Mouse (Mus musculus) CD4-positive, CD25-positive, alpha-beta regulatory T cell, adult 2 months (primary cell): ENCODE measurements around the gene Efcab7.
A peak's percentile ranks its signal among the peaks of the same experiment; 100 is the strongest.

ENCODE experiments used
- DNase-seq: peaks from one replicate; pipeline ENCODE4 v3.0.0-alpha.2; 2012; ENCODE audit warnings: low read depth, low spot score

The Efcab7 gene

DNA sequence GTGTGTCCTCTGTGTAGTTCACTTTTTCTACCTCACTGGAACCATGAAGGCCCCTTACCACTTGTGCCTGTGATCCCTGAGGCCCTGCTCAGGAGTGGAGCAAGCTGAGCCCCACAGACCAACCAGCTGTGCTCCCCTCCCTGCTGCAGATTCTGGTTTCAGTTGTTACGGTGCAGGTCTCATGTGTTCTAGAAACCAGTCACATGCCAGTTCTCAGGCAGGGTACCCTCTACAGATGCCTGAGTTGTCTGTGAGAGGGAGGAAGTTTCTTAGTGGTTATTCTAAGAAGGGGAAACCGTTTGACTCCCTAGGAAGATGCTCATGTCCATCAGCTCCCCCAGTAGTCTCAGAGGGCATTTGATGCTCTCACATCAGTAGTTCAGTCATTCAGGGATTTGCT, 115.6 kb downstream of the Efcab7 start:
- DNase-seq: no peak

DNA sequence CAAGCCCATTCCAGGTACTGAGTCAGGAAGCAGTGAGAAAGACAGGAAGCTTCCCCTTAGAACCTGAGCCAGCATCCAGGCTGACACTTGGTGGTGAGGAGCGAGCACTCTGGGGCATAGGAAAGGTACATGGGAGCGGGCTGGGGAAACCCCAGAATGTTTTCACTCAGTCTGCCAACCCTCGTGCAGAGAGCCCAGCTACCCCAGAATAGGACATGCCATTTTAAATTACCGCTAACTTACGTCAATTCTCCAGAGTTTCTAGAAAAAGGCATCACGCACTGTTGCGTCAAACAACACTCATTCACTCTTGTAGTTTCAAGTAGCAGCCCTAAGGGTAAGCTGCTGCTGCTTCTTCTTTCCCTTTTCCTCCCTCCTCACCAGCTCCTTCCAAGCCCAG, 116.0 kb downstream of the Efcab7 start:
- DNase-seq: no peak

DNA sequence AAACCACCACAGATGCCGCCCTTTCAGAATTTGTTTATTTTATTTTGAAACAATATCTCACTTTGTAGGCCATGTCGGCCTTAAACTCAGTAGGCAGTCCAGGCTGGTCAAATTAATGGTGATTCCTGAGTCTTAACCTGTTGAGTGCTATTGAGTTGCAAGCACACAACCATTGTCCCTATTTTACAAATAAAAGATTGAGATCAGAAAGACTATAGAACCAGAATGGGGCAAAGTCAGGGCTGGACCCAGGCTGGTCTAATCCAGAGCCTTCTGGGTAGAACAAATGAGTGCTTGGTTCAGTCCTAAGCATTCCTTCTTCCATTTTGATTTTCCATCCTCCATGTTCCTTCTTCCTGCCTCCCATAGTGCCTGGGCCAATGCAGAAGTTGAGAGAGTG, 117.5 kb downstream of the Efcab7 start:
- no peak for DNase-seq

DNA sequence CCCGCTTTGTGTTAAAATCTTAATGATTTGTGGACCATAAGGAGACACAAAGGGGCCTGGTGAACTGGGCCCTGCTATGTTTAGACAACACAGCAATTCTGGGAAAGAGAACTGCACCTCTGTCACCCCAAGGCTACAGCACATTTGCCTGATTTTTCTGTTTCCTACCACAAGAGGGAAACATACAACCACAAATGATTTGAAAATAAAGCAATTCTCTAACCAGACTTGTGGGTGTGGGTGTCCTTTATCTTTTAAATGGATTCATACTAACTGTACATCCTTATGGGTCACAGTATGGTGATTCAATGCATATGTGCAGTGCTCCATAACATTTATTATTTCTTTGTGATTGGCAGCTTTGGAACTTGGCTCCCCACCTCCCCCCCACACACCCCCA, 118.2 kb downstream of the Efcab7 start:
- peak; percentile 52 for DNase-seq

DNA sequence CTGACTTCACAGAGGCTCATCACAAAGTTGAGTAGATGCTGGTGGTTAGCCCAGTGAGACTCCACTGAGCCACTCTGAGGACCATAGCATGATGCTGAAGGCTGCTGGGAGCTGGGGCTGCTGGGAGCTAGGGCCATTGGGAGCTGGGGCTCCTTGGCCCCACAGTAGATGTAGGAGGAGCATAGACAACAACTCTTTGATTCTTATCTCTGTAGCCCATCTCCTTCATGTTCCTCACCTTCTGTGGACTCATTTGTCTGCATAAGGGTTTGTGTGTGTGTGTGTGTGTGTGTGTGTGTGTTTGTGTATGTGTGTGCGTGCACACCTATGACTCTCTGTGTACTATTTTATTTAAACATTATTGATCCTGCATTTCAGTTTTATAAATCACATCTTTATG, 118.9 kb downstream of the Efcab7 start:
- DNase-seq: peak; percentile 9

DNA sequence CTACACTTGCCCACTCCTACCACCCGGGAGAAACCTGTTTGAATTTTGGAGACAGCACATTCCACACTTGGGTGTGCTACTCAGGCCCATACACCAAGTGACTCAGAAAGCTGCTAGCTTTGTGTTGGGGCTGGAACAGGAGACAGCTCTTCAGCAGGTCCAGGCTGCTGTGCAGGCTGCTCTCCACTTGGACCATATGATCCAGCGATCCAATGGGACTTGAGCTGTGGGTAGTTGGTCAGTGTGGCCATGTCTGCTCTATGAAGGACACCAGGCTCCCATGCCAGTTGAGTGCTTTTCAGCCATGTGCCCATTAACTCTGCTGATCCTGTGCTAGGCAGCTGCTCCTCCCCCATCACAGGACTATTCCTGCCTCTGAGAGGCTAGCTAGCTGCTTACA, 124.9 kb downstream of the Efcab7 start:
- no peak for DNase-seq

DNA sequence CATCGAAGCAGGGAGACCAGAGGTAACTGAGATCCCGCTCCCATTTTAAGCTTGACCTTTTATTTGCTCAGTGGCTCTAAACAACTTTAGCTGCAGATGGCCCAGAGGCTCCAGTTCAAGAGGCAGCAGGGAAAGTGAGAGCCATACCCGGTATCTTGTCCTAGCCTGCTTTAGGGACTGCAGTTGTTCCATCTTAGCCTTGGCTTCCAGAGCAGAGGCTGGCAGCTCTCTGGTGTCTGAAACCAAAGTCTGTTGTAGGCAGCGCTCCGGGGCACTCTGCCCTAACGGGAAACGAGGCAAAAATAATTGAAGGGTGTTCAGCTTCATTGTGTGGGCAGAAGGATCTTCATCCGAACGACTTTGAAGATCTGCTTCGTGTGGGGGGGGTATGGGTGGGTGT, 126.4 kb downstream of the Efcab7 start:
- no peak for DNase-seq

DNA sequence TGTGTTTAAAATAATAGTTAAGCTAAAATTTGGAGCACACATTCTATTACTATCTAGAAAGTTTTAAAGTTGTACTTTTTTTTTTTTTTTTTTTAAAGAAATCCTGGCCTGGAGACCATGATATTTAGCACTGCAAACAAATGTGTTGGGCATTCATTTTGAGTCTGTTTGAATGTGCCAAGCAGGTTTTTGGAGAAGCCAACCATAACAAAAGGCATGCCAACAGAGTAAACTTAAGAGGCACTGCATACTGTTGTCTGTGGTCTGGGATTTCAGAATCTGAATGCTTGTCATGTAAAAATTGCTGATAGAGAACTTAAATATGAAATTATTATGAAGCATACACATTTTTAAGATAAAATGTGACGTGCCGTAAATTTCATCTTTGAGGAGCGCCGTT, 128.2 kb downstream of the Efcab7 start:
- no peak for DNase-seq

DNA sequence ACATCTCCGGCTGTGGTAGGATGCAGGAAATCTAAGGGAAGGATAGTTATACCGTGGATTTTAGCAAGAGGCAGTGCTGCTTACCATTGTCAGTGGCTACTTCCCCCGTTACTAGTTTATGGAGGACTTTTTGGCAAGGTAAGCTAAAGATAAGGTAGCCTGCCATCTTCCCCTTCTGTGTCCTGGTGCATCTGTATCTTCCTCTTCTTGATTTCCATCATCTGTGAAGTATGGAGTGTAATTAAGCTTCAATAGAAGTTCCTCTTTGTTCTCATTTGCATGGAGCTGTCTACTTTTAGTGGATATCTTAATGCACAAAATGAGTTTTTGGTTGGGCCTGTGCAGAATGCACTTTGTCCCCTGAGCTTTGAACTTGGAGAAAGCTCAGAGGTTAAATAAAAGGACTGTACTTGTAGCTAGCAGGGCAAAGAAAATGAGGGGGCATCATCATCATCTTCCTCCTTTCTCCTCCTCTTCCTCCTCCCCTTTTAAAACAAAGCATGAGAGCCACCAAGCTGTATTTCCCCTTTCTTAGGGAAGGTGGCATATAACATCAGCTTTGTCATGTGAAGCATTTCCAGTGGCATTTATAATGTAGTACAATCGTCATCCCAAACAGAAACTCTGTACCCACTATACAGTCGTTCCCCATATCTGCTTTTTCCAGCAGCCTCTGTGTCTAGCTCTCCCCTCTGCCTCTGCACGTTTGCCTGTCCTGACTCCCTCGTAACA, 129.3 kb downstream of the Efcab7 start:
- no peak for DNase-seq

DNA sequence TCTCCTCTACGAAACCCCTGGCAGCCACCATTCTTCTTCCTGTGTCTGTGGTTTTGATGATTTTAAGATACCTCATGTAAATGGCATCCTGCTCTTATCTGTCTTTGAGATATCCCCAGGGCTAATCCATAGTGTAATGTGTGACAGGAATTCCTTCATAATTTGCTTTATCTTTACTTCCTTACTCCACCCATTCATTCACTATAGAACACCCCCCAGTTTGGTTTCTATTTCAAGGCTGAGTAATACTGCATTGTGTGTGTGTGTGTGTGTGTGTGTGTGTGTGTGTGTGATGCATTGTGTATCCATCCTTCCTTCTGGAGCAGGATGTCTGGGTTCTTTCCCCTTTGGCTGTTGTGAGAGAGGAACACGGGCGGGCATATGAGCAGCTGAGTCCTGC, 130.3 kb downstream of the Efcab7 start:
- no peak for DNase-seq
